Mouse (Mus musculus) CD8-positive naive resting alpha-beta T cell, adult 2 months (primary cell): ENCODE results near the gene Fbxl18.

Experiments
- DNase-seq, 2 experiments: peaks; one replicate each; pipeline ENCODE4 v3.0.0; 2022; ENCODE audit warnings: low read depth in 2 of 2, low spot score in 2 of 2

The Fbxl18 gene

GRCm38 (mm10) chr5:142824091-142824490 is 71.1 kb downstream of the Fbxl18 start:
- no peak for DNase-seq

DNA sequence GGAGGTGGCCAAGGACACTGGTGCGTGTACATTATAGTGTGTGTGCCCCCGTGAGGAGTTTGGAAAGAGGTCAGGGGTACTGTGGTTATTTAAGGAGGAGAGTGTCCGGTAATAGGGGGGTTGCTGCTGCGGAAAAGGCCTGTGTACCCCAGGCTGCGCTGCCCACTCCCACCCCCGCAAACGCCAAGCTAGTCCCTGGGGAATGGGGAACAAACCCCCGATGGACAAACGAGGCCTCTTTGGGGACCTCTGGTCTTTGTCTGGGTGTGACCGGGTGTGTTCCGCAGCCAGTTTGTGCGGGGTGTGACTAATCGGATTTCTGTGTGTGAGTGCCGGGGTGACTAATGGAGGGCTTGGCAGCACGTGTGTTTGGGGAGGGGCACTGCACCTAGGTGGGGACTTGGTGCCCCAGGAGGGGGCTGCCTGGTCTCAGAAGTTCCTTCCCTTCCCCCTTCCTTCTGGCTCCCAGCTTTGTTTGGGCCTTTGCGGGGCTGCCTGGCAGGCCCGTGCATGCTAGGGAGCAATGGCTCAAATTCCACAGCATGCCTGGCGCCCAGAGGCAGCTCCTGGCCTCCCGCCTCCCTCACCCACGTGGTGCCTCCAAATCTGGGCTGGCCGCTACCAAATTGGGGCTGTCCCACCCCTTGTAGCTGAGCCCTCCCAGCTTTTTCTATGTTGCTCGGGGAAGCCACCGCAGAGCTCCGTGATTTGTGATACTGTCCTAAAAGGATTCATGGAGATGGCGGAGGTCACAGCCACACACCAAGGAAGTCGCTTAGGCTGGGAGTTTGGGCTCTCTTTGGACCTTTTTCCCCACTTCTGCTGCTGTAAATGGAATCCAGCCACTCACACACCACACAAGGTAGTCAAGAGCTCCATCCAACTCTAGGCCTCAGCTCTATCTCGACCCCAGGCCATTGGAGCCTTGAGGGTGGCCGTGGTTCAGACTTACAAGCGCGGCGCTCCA is 71.8 kb downstream of the Fbxl18 start:
- no peak for DNase-seq

- DNase-seq: no peak
Measured at GRCm38 (mm10) chr5:142822286-142823095, 72.7 kb downstream of the Fbxl18 start.

GRCm38 (mm10) chr5:142821974-142822285 is 73.3 kb downstream of the Fbxl18 start:
- DNase-seq: no peak

- no peak for DNase-seq
Measured at GRCm38 (mm10) chr5:142821266-142821973, 73.8 kb downstream of the Fbxl18 start.

- DNase-seq: no peak
Measured at GRCm38 (mm10) chr5:142820276-142821265, 74.7 kb downstream of the Fbxl18 start.

GRCm38 (mm10) chr5:142819385-142820275 is 75.6 kb downstream of the Fbxl18 start:
- DNase-seq: no peak

DNA sequence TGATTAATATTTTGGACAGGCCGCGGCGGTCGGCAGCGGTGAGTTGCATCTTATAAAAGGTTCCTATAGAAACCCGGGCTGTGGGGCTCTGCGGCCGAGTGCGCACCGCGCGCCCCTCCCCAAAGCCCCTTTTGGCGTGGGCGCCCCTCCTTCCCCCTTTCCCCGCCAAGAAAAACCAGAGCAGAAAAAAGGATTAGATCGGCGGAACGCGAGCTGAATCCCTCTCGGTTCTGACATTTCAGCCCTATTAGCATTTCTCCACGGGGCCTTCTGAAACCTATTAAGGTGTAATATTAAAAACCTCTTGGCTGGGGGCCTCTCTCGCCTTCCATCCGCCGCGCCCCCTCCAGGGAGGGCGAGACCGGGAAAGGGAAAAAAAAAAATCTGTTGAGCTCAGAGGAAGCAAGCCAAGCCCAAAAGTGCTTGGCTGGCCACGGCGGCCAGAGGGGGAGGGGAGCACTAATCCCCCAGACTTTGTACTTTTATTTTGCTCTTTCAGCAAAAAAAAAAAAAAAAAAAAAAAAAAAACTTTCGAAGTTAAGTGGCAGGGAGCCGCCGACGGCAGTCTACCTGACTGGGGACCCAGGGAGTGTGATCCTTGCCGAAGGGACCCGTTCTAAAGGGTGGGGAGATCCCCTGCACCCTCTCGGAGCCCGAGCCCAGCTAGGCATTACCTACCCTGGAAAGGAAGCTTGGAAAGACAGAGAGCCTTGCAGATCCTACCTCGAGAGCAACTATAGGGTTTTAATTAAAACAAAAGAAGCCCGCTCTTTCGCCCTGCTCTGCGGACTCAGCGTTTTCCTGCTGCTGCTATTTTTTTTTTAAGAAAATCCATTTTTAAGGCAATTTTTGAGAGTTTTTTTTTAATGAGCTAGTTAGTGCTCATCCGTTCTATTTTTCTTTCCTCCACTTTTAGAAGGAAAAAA is 76.5 kb downstream of the Fbxl18 start:
- DNase-seq: no peak

DNA sequence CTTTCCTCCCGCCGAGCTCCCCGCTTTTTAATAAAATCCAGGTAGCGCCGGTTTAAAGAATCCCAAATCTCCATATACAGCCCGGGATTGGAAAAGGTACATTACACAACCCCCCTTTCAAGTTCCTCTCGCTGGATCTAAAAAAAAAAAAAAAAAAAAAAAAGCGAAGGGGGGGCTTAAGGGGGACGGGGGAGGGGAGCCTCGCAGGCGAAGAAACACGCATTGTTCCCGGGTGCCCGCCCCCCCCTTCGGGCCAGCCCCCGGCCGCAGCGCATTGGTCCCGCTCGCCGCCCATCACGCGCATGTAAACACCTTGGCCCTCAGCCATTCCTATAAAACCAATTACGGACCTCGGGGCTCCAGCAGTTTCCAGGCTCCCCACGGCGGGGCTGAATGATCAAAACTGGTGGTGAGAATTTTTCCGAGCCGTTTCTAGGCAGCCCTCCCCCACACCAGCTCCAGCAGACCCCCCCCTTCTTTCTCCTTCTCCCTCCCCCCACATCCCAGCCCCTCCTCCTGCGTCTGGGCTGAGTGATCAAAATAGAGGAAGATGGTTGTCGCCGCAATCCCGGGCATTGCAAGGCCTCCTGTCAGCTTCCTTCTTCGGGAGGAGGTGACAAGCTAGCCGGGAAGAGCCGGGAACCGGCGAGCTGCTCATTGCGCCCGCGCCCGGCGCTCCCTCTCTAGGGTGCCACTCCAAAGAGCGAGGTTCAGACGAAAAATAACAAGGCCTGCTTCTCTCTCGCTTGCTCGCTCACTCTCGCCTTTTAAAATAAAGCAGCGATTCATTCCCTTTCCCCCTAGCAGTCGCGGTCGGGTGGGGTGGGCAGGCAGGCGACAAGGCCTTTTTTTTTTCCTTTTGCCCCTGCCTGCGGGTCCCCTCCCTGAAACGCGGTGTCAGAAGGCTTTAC is 77.4 kb downstream of the Fbxl18 start, which contains the start of gene Tnrc18:
TSS of gene Tnrc18 (minus strand) at position 139 of the 911 bp plus-strand sequence.
- DNase-seq: no peak
